Mouse (Mus musculus) gastrocnemius, postnatal 14 days (tissue): ENCODE data around the gene Prickle2. TPM values are rescaled to one million over a fixed set of nuclear protein-coding genes. Genes with fewer than 3 reads are reported as not detected.
A peak's percentile ranks its signal among the peaks of the same experiment; 100 is the strongest.

ENCODE experiments used
- DNase-seq: peaks from one replicate; pipeline ENCODE4 v3.0.0; 2021; ENCODE audit warnings: mixed read lengths
- intact Hi-C: fragments of 180-260 bp; cut with DNase I; formaldehyde crosslinking; loops from one replicate; pipeline ENCODE4 v1.15.1; 2025; ENCODE audit warnings: low total_unique reads
- total RNA-seq, 2 experiments: library from RNA; stranded (reverse); gene quantifications; 2 replicates each; pipeline ENCODE4 v1.2.3; 2021

The Prickle2 gene
- total RNA-seq, 2 experiments from 2014 or later: 4.0 to 4.3 TPM

- DNase-seq: no peak
- intact Hi-C loops: no loop called here
Measured at GRCm38 (mm10) chr6:92469456-92469855, 236.5 kb downstream of the Prickle2 start.

- no peak for DNase-seq
- intact Hi-C loops: no loop called here
Measured at GRCm38 (mm10) chr6:92468892-92469291, 237.1 kb downstream of the Prickle2 start.

- intact Hi-C loops: no loop called here
- DNase-seq: peak; percentile 13
Measured at GRCm38 (mm10) chr6:92468383-92468791, 237.6 kb downstream of the Prickle2 start.

GRCm38 (mm10) chr6:92467343-92467742, 238.6 kb downstream of the Prickle2 start:
- no peak for DNase-seq

GRCm38 (mm10) chr6:92465666-92466065, 240.3 kb downstream of the Prickle2 start:
- DNase-seq: no peak
- intact Hi-C loops: no loop called here

More at GRCm38 (mm10) chr6:92467343-92467742, 238.6 kb downstream of the Prickle2 start:
- intact Hi-C loops: no loop called here

GRCm38 (mm10) chr6:92464781-92465337, 241.1 kb downstream of the Prickle2 start:
- no peak for DNase-seq
- intact Hi-C loops: no loop called here

- intact Hi-C loops: no loop called here
- DNase-seq: no peak
Measured at GRCm38 (mm10) chr6:92463768-92464167, 242.2 kb downstream of the Prickle2 start.

- intact Hi-C loops: no loop called here
- no peak for DNase-seq
Measured at GRCm38 (mm10) chr6:92460750-92461149, 245.2 kb downstream of the Prickle2 start.

- no peak for DNase-seq
- intact Hi-C loops: no loop called here
Measured at GRCm38 (mm10) chr6:92458026-92458425, 247.9 kb downstream of the Prickle2 start.

GRCm38 (mm10) chr6:92451421-92451820, 254.5 kb downstream of the Prickle2 start:
- DNase-seq: peak; percentile 7
- intact Hi-C loops: no loop called here

- DNase-seq: no peak
Measured at GRCm38 (mm10) chr6:92449956-92450355, 256.0 kb downstream of the Prickle2 start.

GRCm38 (mm10) chr6:92446662-92447061, 259.3 kb downstream of the Prickle2 start:
- no peak for DNase-seq
- intact Hi-C loops: no loop called here

More at GRCm38 (mm10) chr6:92449956-92450355, 256.0 kb downstream of the Prickle2 start:
- intact Hi-C loops: no loop called here

GRCm38 (mm10) chr6:92441205-92441604, 264.8 kb downstream of the Prickle2 start:
- intact Hi-C loops: loop anchor here (2.0 kb wide), 1 partner anchor 154 kb away; no protein-coding TSS in a partner anchor
- DNase-seq: peak; percentile 42

- no peak for DNase-seq
- intact Hi-C loops: loop anchor here (2.0 kb wide), 1 partner anchor 153 kb away; no protein-coding TSS in a partner anchor
Measured at GRCm38 (mm10) chr6:92440251-92440650, 265.7 kb downstream of the Prickle2 start.

- intact Hi-C loops: no loop called here
- no peak for DNase-seq
Measured at GRCm38 (mm10) chr6:92432146-92432545, 273.8 kb downstream of the Prickle2 start.

GRCm38 (mm10) chr6:92427406-92428171, 278.4 kb downstream of the Prickle2 start:
- intact Hi-C loops: no loop called here

GRCm38 (mm10) chr6:92425901-92426300, 280.1 kb downstream of the Prickle2 start:
- DNase-seq: no peak
- intact Hi-C loops: no loop called here

More at GRCm38 (mm10) chr6:92427406-92428171, 278.4 kb downstream of the Prickle2 start:
- DNase-seq: no peak

GRCm38 (mm10) chr6:92425476-92425875, 280.5 kb downstream of the Prickle2 start:
- DNase-seq: no peak
- intact Hi-C loops: no loop called here

GRCm38 (mm10) chr6:92424991-92425390, 281.0 kb downstream of the Prickle2 start:
- intact Hi-C loops: no loop called here
- DNase-seq: no peak

- peak; percentile 23 for DNase-seq
- intact Hi-C loops: no loop called here
Measured at GRCm38 (mm10) chr6:92422286-92422685, 283.7 kb downstream of the Prickle2 start.

GRCm38 (mm10) chr6:92420106-92420505, 285.8 kb downstream of the Prickle2 start:
- intact Hi-C loops: no loop called here
- no peak for DNase-seq
